Mouse (Mus musculus) forebrain, postnatal 0 days (tissue): Measurements from ENCODE around the gene Pigv. TPM values are rescaled to one million over a fixed set of nuclear protein-coding genes. Genes with fewer than 3 reads are reported as not detected.

Experiments used
- ATAC-seq: fragments of 200-750 bp; cut with Nextera tagmentation; 2 replicates; pipeline ENCODE4 v1.8.0; 2017; ENCODE audit warnings: mild to moderate bottlenecking, moderate library complexity
- DNase-seq: peaks from one replicate; pipeline ENCODE4 v3.0.0-alpha.2; 2015
- H3K27ac ChIP-seq: fragments of 300-500 bp; sonication (generic); 2 replicates; pipeline ENCODE4 v1.5.1; 2014; ENCODE audit warnings: low read depth, mild to moderate bottlenecking, antibody characterized with exemption, low read length, moderate library complexity, mixed read lengths
- H3K27me3 ChIP-seq: fragments of 300-500 bp; sonication (generic); 2 replicates; pipeline ENCODE4 v1.6.1; 2014; ENCODE audit warnings: mild to moderate bottlenecking, low read length, mixed read lengths; ENCODE audit not compliant: insufficient read depth
- H3K36me3 ChIP-seq: fragments of 300-500 bp; sonication (generic); 2 replicates; pipeline ENCODE4 v1.6.1; 2014; ENCODE audit warnings: mild to moderate bottlenecking, moderate library complexity; ENCODE audit not compliant: insufficient read depth
- H3K4me1 ChIP-seq: fragments of 300-500 bp; sonication (generic); 2 replicates; pipeline ENCODE4 v1.6.1; 2014; ENCODE audit warnings: antibody characterized with exemption; ENCODE audit not compliant: insufficient read depth
- H3K4me2 ChIP-seq: fragments of 300-500 bp; sonication (generic); 2 replicates; pipeline ENCODE4 v1.6.1; 2014; ENCODE audit warnings: low read depth, mild to moderate bottlenecking, moderate library complexity
- H3K4me3 ChIP-seq: fragments of 300-500 bp; sonication (generic); 2 replicates; pipeline ENCODE4 v1.5.1; 2014; ENCODE audit warnings: low read depth, low read length, mixed read lengths
- H3K9ac ChIP-seq: fragments of 300-500 bp; sonication (generic); 2 replicates; pipeline ENCODE4 v1.6.1; 2014; ENCODE audit warnings: mild to moderate bottlenecking
- H3K9me3 ChIP-seq: fragments of 300-500 bp; sonication (generic); 2 replicates; pipeline ENCODE4 v1.6.1; 2016; ENCODE audit warnings: low read length
- CTCF ChIP-seq: sonication (generic); IDR thresholded peaks from 2 replicates; pipeline ENCODE4 v1.5.1; 2016; ENCODE audit warnings: antibody characterized with exemption, control low read depth, low read depth
- WGBS: fragments of 180-500 bp; shearing (Covaris S2); extraction: QIAGEN DNeasy Blood & Tissue Kit; methylation state at CpG from one replicate; pipeline ENCODE4 v1.1.7; 2014; 5-methylcytosine and 5-hydroxymethylcytosine counted together
- polyA plus RNA-seq: library from polyadenylated mRNA; unstranded; fragments of >200 nt; fragmentation: Nextera tagmentation; extraction: Ambion mirVana; gene quantifications from 2 replicates; pipeline ENCODE4 v1.2.1, GENCODE M21; 2015
- total RNA-seq: library from RNA; depleted of rRNA; stranded (reverse); fragments of >200 nt; gene quantifications from 2 replicates; pipeline ENCODE4 v1.2.3, GENCODE M21; 2014

Gene Pigv
- total and polyA plus RNA-seq, 2 experiments from 2014 or later = 12.0 to 12.5 TPM

GRCm38 (mm10) chr4:133705062-133705461 lies 32.6 kb upstream of the Pigv start:
- 88% methylated on average over 4 of the region's 4 CpGs for WGBS
- H3K4me3 ChIP-seq = no peak overlapping the region
- ATAC-seq (no peak), DNase-seq (no peak)
- peaks cover 9% of the 10 kb centered on the region; the same call in 1 of the 2 replicates for H3K36me3 ChIP-seq
- H3K4me1 ChIP-seq = no peaks in the 10 kb centered on the region
- H3K27ac ChIP-seq = no peak overlapping the region
- no peak overlapping the region for H3K4me2 ChIP-seq
- TF ChIP-seq CTCF = no peak
- H3K27me3 ChIP-seq = no peaks in the 10 kb centered on the region
- no peak overlapping the region for H3K9ac ChIP-seq
- H3K9me3 ChIP-seq = no peaks in the 10 kb centered on the region

GRCm38 (mm10) chr4:133700905-133701368 lies 28.5 kb upstream of the Pigv start:
- peak overlapping the region; percentile 15; the same call in 1 of the 2 replicates for H3K27ac ChIP-seq
- peak; percentile 91 for ATAC-seq

GRCm38 (mm10) chr4:133695363-133695762 lies 22.9 kb upstream of the Pigv start:
- Histone ChIP-seq H3K27me3 (no peaks in the 10 kb centered on the region), H3K9me3 (no peaks in the 10 kb centered on the region), H3K4me3 (no peak overlapping the region), H3K36me3 (peaks cover 61% of the 10 kb centered on the region), H3K9ac (no peak overlapping the region), H3K4me1 (no peaks in the 10 kb centered on the region), H3K27ac (no peak overlapping the region), H3K4me2 (no peak overlapping the region)
- ATAC-seq (no peak), DNase-seq (no peak)
- WGBS = 75% methylated on average over 3 of the region's 3 CpGs
- TF ChIP-seq CTCF = no peak

More at GRCm38 (mm10) chr4:133700905-133701368, 28.5 kb upstream of the Pigv start:
- no peak overlapping the region for H3K9ac ChIP-seq
- H3K9me3 ChIP-seq = no peaks in the 10 kb centered on the region
- no peaks in the 10 kb centered on the region for H3K4me1 ChIP-seq
- H3K36me3 ChIP-seq = peaks cover 8% of the 10 kb centered on the region
- H3K27me3 ChIP-seq = no peaks in the 10 kb centered on the region
- no peak overlapping the region for H3K4me2 ChIP-seq
- no peak for TF ChIP-seq CTCF
- H3K4me3 ChIP-seq = no peak overlapping the region
- WGBS = 56% methylated on average over 11 of the region's 11 CpGs
- DNase-seq = peak; percentile 69

GRCm38 (mm10) chr4:133690252-133690651 lies 17.8 kb upstream of the Pigv start:
- no peaks in the 10 kb centered on the region for H3K27me3 ChIP-seq
- H3K9ac ChIP-seq = no peak overlapping the region
- H3K27ac ChIP-seq = 0 out of 2 replicates have a peak overlapping the region, but pooled peaks have one; percentile 35
- no peak for TF ChIP-seq CTCF
- 17% methylated on average over 5 of the region's 5 CpGs for WGBS
- H3K4me2 ChIP-seq = no peak overlapping the region
- peak; percentile 42; the same call in 1 of the 2 replicates for ATAC-seq
- peak; percentile 56 for DNase-seq
- H3K9me3 ChIP-seq = no peaks in the 10 kb centered on the region
- H3K4me1 ChIP-seq = no peaks in the 10 kb centered on the region
- H3K36me3 ChIP-seq = peaks cover 99% of the 10 kb centered on the region
- H3K4me3 ChIP-seq = no peak overlapping the region

GRCm38 (mm10) chr4:133688417-133689067 lies 16.1 kb upstream of the Pigv start:
- Histone ChIP-seq H3K9ac (0 out of 2 replicates have a peak overlapping the region, but pooled peaks have one; percentile 3), H3K27ac (no peak overlapping the region), H3K4me3 (no peak overlapping the region), H3K9me3 (no peaks in the 10 kb centered on the region), H3K36me3 (peaks cover 99% of the 10 kb centered on the region), H3K4me1 (no peaks in the 10 kb centered on the region), H3K27me3 (no peaks in the 10 kb centered on the region), H3K4me2 (no peak overlapping the region)
- no peak for TF ChIP-seq CTCF
- DNase-seq = peak; percentile 38
- 43% methylated on average over 7 of the region's 7 CpGs for WGBS
- peak; percentile 50 for ATAC-seq

- H3K27ac ChIP-seq = no peak overlapping the region
- WGBS = 83% methylated on average over 5 of the region's 5 CpGs
Observed at GRCm38 (mm10) chr4:133687126-133687525, 14.7 kb upstream of the Pigv start.

GRCm38 (mm10) chr4:133686512-133686911 lies 14.1 kb upstream of the Pigv start:
- H3K9ac ChIP-seq = no peak overlapping the region
- no peak overlapping the region for H3K4me3 ChIP-seq
- no peak overlapping the region for H3K4me2 ChIP-seq
- H3K36me3 ChIP-seq = peaks cover 96% of the 10 kb centered on the region
- no peaks in the 10 kb centered on the region for H3K4me1 ChIP-seq
- no peaks in the 10 kb centered on the region for H3K9me3 ChIP-seq
- no peak overlapping the region for H3K27ac ChIP-seq
- ATAC-seq (no peak), DNase-seq (no peak)
- no peaks in the 10 kb centered on the region for H3K27me3 ChIP-seq
- 88% methylated on average over 11 of the region's 11 CpGs for WGBS
- no peak for TF ChIP-seq CTCF

More at GRCm38 (mm10) chr4:133687126-133687525, 14.7 kb upstream of the Pigv start:
- no peaks in the 10 kb centered on the region for H3K9me3 ChIP-seq
- H3K4me3 ChIP-seq = no peak overlapping the region
- H3K9ac ChIP-seq = no peak overlapping the region
- DNase-seq (no peak), ATAC-seq (no peak)
- no peaks in the 10 kb centered on the region for H3K4me1 ChIP-seq
- no peak for TF ChIP-seq CTCF
- H3K36me3 ChIP-seq = peaks cover 96% of the 10 kb centered on the region
- H3K27me3 ChIP-seq = no peaks in the 10 kb centered on the region
- no peak overlapping the region for H3K4me2 ChIP-seq
